Mouse (Mus musculus) cerebellum, adult (tissue): ENCODE data around the gene Cog7.

Experiments
- ATAC-seq: cut with Nextera tagmentation; 2 replicates; pipeline ENCODE4 v1.9.2; 2017; ENCODE audit warnings: mild to moderate bottlenecking, moderate library complexity, mixed read lengths; ENCODE audit not compliant: insufficient number of reproducible peaks, low FRiP score, low TSS enrichment

The Cog7 gene

GRCm38 (mm10) chr7:121981307-121981871 is at the start of gene Cog7:
Gene Cog7 (minus strand): TSS chr7:121981711.
- peak; percentile 82; the same call in 1 of the 2 replicates for ATAC-seq

GRCm38 (mm10) chr7:122022131-122022530 is 40.6 kb upstream of the Cog7 start:
- no peak for ATAC-seq

GRCm38 (mm10) chr7:122020667-122021354 is 39.3 kb upstream of the Cog7 start, which contains the start of gene Gga2:
Gene Gga2 (minus strand): TSS chr7:122021222.
- peak; percentile 65 for ATAC-seq

GRCm38 (mm10) chr7:122020273-122020666 is 38.8 kb upstream of the Cog7 start:
- ATAC-seq = no peak

- ATAC-seq = no peak
These were observed 37.5 kb upstream of the Cog7 start for GRCm38 (mm10) chr7:122018978-122019377.

GRCm38 (mm10) chr7:122018247-122018646 is 36.7 kb upstream of the Cog7 start:
- no peak for ATAC-seq

GRCm38 (mm10) chr7:122015734-122016133 is 34.2 kb upstream of the Cog7 start:
- no peak for ATAC-seq

GRCm38 (mm10) chr7:122015105-122015504 is 33.6 kb upstream of the Cog7 start:
- no peak for ATAC-seq

GRCm38 (mm10) chr7:122012949-122013348 is 31.4 kb upstream of the Cog7 start:
- no peak for ATAC-seq

- ATAC-seq = no peak
These were observed 30.9 kb upstream of the Cog7 start for GRCm38 (mm10) chr7:122012370-122012769.

GRCm38 (mm10) chr7:122000396-122000795 is 18.9 kb upstream of the Cog7 start:
- ATAC-seq = no peak

- no peak for ATAC-seq
These were observed 14.4 kb upstream of the Cog7 start for GRCm38 (mm10) chr7:121995961-121996360.

GRCm38 (mm10) chr7:121975031-121975430 is 6.5 kb downstream of the Cog7 start:
- ATAC-seq = no peak

GRCm38 (mm10) chr7:121971698-121972097 is 9.8 kb downstream of the Cog7 start:
- ATAC-seq = no peak

GRCm38 (mm10) chr7:121970250-121970649 is 11.3 kb downstream of the Cog7 start:
- no peak for ATAC-seq

- no peak for ATAC-seq
These were observed 12.7 kb downstream of the Cog7 start for GRCm38 (mm10) chr7:121968816-121969215.

- no peak for ATAC-seq
These were observed 13.3 kb downstream of the Cog7 start for GRCm38 (mm10) chr7:121968242-121968641.

- no peak for ATAC-seq
These were observed 15.3 kb downstream of the Cog7 start for GRCm38 (mm10) chr7:121966169-121966568.

GRCm38 (mm10) chr7:121963883-121964398 is 17.6 kb downstream of the Cog7 start:
- ATAC-seq = no peak; the same call in 1 of the 2 replicates

GRCm38 (mm10) chr7:121962571-121962959 is 18.9 kb downstream of the Cog7 start:
- no peak for ATAC-seq

- ATAC-seq = no peak
These were observed 19.5 kb downstream of the Cog7 start for GRCm38 (mm10) chr7:121961913-121962570.
